Mouse (Mus musculus) kidney, embryonic 15.5 days (tissue): ENCODE measurements around the gene Lcp2. TPM values are rescaled to one million over a fixed set of nuclear protein-coding genes. Genes with fewer than 3 reads are reported as not detected.
A peak's percentile ranks its signal among the peaks of the same experiment; 100 is the strongest.

Experiments
- ATAC-seq: fragments of 200-750 bp; cut with Nextera tagmentation; replicated peaks from 2 replicates; pipeline ENCODE4 v1.8.0; 2017; ENCODE audit warnings: moderate TSS enrichment; ENCODE audit not compliant: low FRiP score
- H3K27ac ChIP-seq: fragments of 300-500 bp; sonication (generic); 2 replicates; pipeline ENCODE4 v1.5.1; 2015; ENCODE audit warnings: mild to moderate bottlenecking, inconsistent platforms
- H3K27me3 ChIP-seq: fragments of 300-500 bp; sonication (generic); 2 replicates; pipeline ENCODE4 v1.6.1; 2015; ENCODE audit warnings: inconsistent platforms
- H3K36me3 ChIP-seq: fragments of 300-500 bp; sonication (generic); 2 replicates; pipeline ENCODE4 v1.6.1; 2015; ENCODE audit warnings: inconsistent platforms
- H3K4me1 ChIP-seq: fragments of 300-500 bp; sonication (generic); 2 replicates; pipeline ENCODE4 v1.6.1; 2015; ENCODE audit warnings: inconsistent platforms
- H3K4me2 ChIP-seq: fragments of 300-500 bp; sonication (generic); 2 replicates; pipeline ENCODE4 v1.6.1; 2015; ENCODE audit warnings: moderate library complexity, mild to moderate bottlenecking, inconsistent platforms
- H3K4me3 ChIP-seq: fragments of 300-500 bp; sonication (generic); replicated peaks from 2 replicates; pipeline ENCODE4 v1.5.1; 2015; ENCODE audit warnings: mild to moderate bottlenecking, inconsistent platforms
- H3K9ac ChIP-seq: fragments of 300-500 bp; sonication (generic); 2 replicates; pipeline ENCODE4 v1.6.1; 2015; ENCODE audit warnings: mild to moderate bottlenecking, inconsistent platforms
- H3K9me3 ChIP-seq: fragments of 300-500 bp; sonication (generic); replicated peaks from 2 replicates; pipeline ENCODE4 v1.6.1; 2016; ENCODE audit warnings: inconsistent platforms
- WGBS: fragments of 180-500 bp; shearing (Covaris S2); methylation state at CpG from one replicate; pipeline ENCODE4 v1.1.7; 2015; ENCODE audit warnings: mixed read lengths; 5-methylcytosine and 5-hydroxymethylcytosine counted together
- polyA plus RNA-seq: library from polyadenylated mRNA; unstranded; fragments of >200 nt; fragmentation: Nextera tagmentation; extraction: Ambion mirVana; gene quantifications from 2 replicates; pipeline ENCODE4 v1.2.1, GENCODE M21; 2015

Lcp2 gene
- polyA plus RNA-seq, result 2.0 and 3.2 TPM in 2 replicates

DNA sequence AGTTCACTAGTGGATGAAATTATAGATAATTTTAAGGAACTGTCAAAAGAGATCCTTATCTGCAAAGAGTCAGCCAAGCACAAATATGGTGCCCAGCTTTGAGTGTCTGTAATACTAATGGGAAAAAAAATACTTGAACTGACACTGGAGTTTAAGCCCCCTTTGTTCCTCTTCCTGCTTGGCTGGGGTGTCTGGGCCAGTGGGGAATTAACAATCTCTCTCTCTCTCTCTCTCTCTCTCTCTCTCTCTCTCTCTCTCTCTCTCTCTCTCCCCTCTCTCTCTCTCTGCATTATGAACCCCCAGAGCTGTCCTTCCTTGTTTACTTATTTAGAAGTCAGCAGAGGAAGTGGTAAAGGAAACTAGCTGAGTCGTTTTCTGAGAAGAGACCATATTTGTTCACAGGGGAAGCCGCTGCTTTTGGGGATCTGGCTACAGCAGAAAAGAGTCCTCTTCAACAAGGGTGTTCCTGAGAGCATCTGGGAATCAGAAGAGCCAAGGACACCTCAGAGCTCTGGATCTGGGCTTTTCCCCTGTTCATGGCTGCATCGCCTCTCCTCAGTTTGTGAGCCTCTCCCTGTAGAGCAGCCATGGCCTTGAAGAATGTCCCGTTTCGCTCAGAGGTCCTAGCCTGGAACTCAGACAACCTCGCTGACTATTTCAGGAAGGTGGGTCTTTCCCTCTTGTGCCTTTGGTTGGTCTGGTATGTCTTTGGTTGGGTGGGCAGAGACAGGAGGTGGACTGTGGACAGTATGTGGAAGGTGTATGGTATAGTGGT lies at the start of gene Lcp2:
Lcp2 (plus strand) TSS at position 154 of the 775 bp plus-strand sequence.
- Histone ChIP-seq H3K4me2 (no peak within 1 kb of the TSS), H3K9me3 (no peaks in the 10 kb centered on the region), H3K4me1 (no peaks in the 10 kb centered on the region), H3K27me3 (no peaks in the 10 kb centered on the region), H3K27ac (no peak within 1 kb of the TSS), H3K36me3 (no peaks in the 10 kb centered on the region), H3K9ac (no peak within 1 kb of the TSS), H3K4me3 (no peak within 1 kb of the TSS)
- 79% methylated on average over 6 of the region's 6 CpGs for WGBS
- ATAC-seq, result no peak

DNA sequence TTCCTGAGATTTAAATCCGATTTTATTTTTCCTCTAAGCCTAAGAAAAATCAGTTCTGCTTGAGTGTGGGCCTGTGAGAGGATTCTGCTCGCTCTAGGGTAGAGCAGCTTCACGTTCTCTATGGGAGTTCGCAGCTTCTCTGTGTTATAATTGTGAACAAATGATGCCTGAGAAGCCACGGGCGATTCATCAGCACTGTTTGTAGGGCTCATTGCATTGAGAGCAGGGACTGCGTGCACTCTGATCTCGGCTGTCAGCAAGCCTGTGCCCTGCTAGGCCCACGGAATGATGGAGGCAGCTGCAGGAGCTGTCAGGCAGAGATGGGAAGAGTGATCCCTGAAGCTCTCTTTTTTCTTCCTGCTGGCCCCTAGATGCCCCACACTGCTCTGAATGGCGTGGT lies 48.5 kb upstream of the Lcp2 start:
- WGBS, result 68% methylated on average over 10 of the region's 10 CpGs
- Histone ChIP-seq H3K36me3 (no peaks in the 10 kb centered on the region), H3K9ac (no peak overlapping the region), H3K4me3 (no peak overlapping the region), H3K4me2 (no peak overlapping the region), H3K9me3 (no peaks in the 10 kb centered on the region), H3K4me1 (peaks cover 1% of the 10 kb centered on the region; the same call in 1 of the 2 replicates), H3K27me3 (peaks cover 12% of the 10 kb centered on the region), H3K27ac (no peak overlapping the region)
- ATAC-seq, result no peak

DNA sequence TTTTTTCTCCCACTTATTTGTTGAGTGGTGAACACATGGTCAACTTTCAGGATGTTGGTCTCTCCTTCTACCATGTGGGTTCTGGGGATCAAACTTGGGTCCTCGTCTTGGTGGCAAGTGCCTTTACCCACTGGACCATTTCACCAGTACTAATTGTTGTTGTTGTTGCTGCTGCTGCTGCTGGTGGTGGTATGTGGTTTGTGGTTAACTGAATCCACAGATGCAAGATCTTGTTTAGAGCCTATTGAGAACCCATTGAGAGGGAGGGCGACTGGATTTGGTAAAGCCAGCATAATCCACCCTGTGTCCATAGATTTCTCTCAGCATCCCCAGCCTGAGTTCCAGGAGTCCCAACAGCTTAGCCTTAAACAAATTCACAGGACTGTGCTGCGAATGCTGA lies 46.3 kb upstream of the Lcp2 start:
- no peak overlapping the region for H3K27ac ChIP-seq
- WGBS, result 76% methylated on average over 3 of the region's 3 CpGs
- H3K9me3 ChIP-seq, result no peaks in the 10 kb centered on the region
- no peaks in the 10 kb centered on the region for H3K36me3 ChIP-seq
- no peak overlapping the region for H3K9ac ChIP-seq
- ATAC-seq, result no peak
- no peaks in the 10 kb centered on the region; the same call in none of the 2 replicates for H3K27me3 ChIP-seq
- H3K4me2 ChIP-seq, result no peak overlapping the region
- no peaks in the 10 kb centered on the region for H3K4me1 ChIP-seq
- H3K4me3 ChIP-seq, result no peak overlapping the region

DNA sequence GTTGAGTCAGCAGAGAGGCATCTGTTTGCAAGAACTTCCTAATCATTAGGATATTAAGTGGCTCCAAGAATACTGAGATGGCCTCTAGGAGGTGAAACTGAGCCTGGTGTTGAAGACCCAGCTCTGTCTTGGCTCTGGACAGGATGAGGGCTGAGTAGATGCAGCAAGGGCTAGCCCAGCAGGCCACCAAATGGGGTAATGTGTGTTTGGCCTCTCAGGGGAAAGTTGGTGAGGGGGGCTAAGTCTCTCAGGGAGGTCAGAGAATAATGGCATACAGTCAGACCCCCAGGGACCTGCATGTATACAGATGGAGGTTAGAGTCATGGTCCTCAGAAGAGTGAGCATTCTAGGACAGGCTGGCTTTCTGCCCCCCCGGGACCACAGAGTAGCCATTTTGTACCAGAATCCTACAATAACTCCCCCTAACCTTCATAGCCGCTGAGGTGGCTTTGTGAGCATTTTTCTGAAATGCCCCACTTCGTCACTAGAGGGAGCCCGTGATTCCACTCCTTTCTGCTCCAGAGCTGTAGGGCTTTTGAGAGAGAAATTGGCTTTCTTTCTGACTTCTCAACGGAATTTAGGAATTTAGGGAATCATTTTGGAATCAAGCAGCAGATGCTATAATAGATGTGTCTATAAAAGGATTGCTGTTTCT lies 44.7 kb upstream of the Lcp2 start:
- WGBS, result 8% methylated on average over 5 of the region's 5 CpGs

DNA sequence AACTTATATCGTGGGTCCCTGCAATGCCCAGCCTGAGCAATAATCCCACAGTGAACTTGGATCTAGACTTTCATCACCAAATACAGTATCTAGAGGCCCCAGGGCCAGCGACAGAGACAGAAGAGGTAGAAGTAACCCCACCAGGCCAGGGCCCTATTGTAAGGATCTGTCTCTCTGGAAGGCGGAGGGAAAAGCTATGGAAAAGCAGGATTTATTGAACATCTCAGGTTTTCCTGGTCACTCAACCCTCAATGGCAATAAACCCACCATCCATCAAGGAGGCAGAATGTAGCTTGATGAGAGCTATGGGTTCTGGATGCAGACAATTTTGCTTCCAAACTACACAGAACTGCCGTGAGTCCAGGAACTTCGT lies 44.1 kb upstream of the Lcp2 start:
- Histone ChIP-seq H3K9ac (no peak overlapping the region), H3K4me1 (no peaks in the 10 kb centered on the region), H3K27ac (no peak overlapping the region), H3K9me3 (no peaks in the 10 kb centered on the region), H3K36me3 (no peaks in the 10 kb centered on the region), H3K27me3 (no peaks in the 10 kb centered on the region), H3K4me2 (no peak overlapping the region), H3K4me3 (no peak overlapping the region)
- ATAC-seq, result no peak
- WGBS, result 73% methylated on average over 5 of the region's 5 CpGs

More for the DNA sequence above, 44.7 kb upstream of the Lcp2 start:
- no peak overlapping the region for H3K27ac ChIP-seq
- no peaks in the 10 kb centered on the region for H3K27me3 ChIP-seq
- no peaks in the 10 kb centered on the region for H3K36me3 ChIP-seq
- no peak for ATAC-seq
- no peak overlapping the region for H3K4me2 ChIP-seq
- H3K9me3 ChIP-seq, result no peaks in the 10 kb centered on the region
- H3K9ac ChIP-seq, result no peak overlapping the region
- H3K4me1 ChIP-seq, result no peaks in the 10 kb centered on the region
- no peak overlapping the region for H3K4me3 ChIP-seq

DNA sequence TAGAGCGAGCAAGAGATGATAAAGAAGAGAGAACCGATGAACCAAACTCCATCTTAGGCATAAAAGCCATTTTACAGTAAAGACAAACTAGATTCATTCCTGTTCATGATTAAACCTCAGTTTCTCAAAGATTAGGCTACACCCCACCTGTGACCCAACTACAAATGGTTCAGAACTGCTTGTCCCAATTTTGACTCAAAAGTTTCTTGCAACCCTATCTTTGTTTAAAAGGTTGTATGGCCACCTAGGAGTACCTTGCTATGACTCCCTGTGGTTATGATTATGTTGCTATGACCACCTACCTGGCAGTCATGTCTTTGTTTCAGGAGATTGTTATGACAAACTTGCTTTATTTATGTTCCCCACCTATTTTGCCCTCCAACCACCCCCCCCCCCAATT lies 39.1 kb upstream of the Lcp2 start:
- H3K4me2 ChIP-seq, result no peak overlapping the region
- H3K9me3 ChIP-seq, result no peaks in the 10 kb centered on the region
- no peaks in the 10 kb centered on the region for H3K27me3 ChIP-seq
- no peak for ATAC-seq
- H3K27ac ChIP-seq, result no peak overlapping the region
- no peaks in the 10 kb centered on the region for H3K36me3 ChIP-seq
- no peak overlapping the region for H3K9ac ChIP-seq
- no peak overlapping the region for H3K4me3 ChIP-seq
- WGBS, result 96% methylated on average over 2 of the region's 2 CpGs
- H3K4me1 ChIP-seq, result peaks cover 4% of the 10 kb centered on the region; the same call in 1 of the 2 replicates

DNA sequence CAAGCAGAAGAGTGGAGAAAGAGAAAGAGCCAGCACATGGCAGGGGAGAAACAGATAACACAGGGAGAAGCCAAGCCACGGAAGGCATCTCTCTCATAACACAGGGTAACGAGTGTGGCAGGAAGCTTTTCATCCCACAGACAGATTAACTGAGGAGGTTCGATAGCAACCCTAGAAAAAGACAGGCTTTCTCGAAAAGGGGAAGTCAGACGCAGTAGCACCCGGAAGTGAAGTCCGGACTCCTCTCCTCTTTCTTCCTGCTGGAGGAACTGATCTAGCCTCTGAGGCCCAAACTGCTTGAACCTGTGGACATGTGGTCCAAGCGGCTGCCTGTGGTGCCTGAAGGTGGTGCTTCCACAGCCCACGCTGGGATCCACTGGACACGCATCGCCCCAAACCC lies 38.5 kb upstream of the Lcp2 start:
- H3K4me2 ChIP-seq, result no peak overlapping the region
- 79% methylated on average over 11 of the region's 11 CpGs for WGBS
- no peak for ATAC-seq

DNA sequence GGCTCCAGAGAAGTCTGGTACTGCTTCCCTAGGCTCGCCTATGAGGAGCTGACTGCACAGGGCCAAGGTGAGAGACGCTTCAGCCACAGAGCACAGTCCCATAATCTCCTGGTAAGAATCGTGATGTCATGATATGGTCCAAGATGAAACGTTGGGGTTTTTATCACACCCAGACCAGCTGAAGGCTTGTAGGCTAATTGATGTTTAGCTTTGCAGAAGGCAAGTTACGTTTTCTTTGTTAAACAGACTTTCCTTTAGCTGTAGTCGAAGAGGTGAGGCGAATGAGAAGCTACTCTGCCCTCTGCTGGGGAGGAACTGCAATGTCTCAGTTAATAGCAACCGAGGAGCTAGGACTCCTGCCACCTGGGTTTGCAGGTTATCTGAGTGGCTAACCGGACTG lies 38.0 kb upstream of the Lcp2 start:
- 42% methylated on average over 9 of the region's 9 CpGs for WGBS
- H3K27me3 ChIP-seq, result no peaks in the 10 kb centered on the region
- no peak overlapping the region for H3K9ac ChIP-seq
- H3K4me3 ChIP-seq, result no peak overlapping the region
- H3K27ac ChIP-seq, result no peak overlapping the region
- ATAC-seq, result no peak
- H3K4me1 ChIP-seq, result peaks cover 4% of the 10 kb centered on the region; the same call in 1 of the 2 replicates
- no peaks in the 10 kb centered on the region for H3K9me3 ChIP-seq
- H3K4me2 ChIP-seq, result no peak overlapping the region
- no peaks in the 10 kb centered on the region for H3K36me3 ChIP-seq

More for the DNA sequence above, 38.5 kb upstream of the Lcp2 start:
- H3K9ac ChIP-seq, result no peak overlapping the region
- H3K36me3 ChIP-seq, result no peaks in the 10 kb centered on the region
- H3K4me3 ChIP-seq, result no peak overlapping the region
- peaks cover 4% of the 10 kb centered on the region; the same call in 1 of the 2 replicates for H3K4me1 ChIP-seq
- no peak overlapping the region for H3K27ac ChIP-seq
- no peaks in the 10 kb centered on the region for H3K9me3 ChIP-seq
- H3K27me3 ChIP-seq, result no peaks in the 10 kb centered on the region

DNA sequence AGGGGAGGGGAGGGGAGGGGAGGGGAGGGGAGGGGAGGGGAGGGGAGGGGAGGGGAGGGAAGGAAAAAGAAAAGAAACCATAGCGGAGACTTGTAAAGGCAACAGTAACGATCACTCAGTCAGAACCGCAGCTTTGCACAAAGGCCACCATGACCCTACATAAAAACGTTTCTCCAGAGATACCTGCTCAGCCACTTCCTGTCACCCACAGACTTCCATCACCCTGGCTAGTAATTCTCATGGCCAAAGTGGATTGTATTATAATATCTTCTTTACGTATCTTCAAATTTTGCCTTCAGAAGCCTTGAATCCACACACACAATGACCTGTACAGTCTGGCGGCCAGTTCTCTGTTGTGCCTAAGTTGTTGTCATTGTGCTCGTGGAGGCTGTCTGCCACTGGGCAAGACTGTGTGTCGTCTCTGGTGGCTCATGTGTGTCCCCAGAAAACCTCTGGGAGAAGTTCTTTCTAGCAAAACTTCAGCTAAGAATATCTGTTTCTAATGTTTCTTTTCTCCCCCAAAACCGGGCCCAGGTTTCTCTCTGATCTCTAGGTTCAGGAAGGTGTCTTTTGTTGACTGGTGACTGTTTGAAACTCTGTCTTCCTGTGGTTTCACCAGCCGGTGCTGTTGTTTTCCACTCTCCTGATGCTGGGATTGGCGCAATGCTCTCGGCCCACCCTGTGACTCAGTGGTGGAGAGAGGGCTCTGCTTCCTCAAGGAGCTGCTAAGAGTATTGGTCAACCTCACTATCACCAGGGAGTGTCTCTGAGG lies 37.2 kb upstream of the Lcp2 start:
- H3K4me2 ChIP-seq, result no peak overlapping the region
- H3K4me3 ChIP-seq, result no peak overlapping the region
- H3K9ac ChIP-seq, result no peak overlapping the region
- no peaks in the 10 kb centered on the region for H3K9me3 ChIP-seq
- H3K27me3 ChIP-seq, result no peaks in the 10 kb centered on the region
- no peak for ATAC-seq
- no peaks in the 10 kb centered on the region for H3K36me3 ChIP-seq
- H3K4me1 ChIP-seq, result peaks cover 4% of the 10 kb centered on the region; the same call in 1 of the 2 replicates
- 0 out of 2 replicates have a peak overlapping the region, but pooled peaks have one; percentile 6 for H3K27ac ChIP-seq
- WGBS, result 77% methylated on average over 12 of the region's 12 CpGs

DNA sequence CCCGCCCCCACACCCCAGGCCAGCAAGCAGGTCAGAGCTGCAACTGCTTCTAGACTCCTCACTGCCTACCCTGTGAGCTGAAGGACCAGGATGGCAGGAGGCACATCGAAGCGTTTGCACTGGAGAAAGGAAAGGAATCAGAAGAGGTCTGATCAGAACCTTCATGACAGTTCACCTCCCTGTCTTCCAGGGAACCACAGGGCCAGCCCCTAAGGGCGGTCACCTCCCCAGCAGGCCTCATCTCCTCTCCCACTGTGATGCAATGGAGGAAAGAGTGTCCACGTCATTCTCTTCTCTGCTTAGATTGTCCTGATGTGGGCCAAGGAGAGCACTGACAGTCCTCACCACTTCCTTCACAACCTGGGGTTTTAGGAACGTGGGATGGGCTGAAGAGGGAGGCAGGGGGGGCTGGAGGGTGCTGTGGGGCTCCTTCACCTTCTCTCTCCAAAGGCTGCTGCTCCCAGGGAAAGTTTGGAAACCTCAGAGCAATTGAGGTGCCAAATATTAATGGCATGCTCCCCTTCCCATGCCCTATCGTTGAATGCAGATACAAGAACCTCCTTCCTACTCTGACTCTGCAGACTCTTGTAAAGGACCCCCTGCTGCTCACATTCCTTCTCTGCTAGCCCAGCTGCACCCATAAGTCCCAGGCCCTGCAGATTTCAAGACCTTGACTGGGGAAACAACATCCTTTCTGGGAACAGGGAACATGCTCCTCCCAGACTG lies 36.4 kb upstream of the Lcp2 start:
- 76% methylated on average over 7 of the region's 7 CpGs for WGBS
- Histone ChIP-seq H3K27me3 (no peaks in the 10 kb centered on the region), H3K4me2 (no peak overlapping the region), H3K9ac (no peak overlapping the region), H3K4me1 (peaks cover 4% of the 10 kb centered on the region; the same call in 1 of the 2 replicates), H3K9me3 (no peaks in the 10 kb centered on the region), H3K4me3 (no peak overlapping the region), H3K27ac (0 out of 2 replicates have a peak overlapping the region, but pooled peaks have one; percentile 6), H3K36me3 (no peaks in the 10 kb centered on the region)
- no peak; the same call in 1 of the 2 replicates for ATAC-seq

DNA sequence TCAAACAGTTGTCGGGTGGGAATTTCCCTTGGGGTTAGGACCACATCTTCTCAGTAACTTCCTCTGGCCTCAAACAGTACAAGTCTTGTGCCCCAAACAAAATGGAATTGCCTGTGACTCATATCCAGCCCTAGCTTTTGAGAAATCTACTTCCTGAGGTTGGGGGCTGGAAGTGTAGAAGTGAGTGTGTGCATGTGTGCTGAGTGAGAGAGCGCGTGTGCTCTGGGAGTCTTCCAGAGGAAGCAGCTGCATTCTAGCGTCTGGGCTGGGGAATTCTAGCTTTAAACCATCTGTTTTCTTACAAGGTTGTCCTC lies 35.9 kb upstream of the Lcp2 start:
- 62% methylated on average over 4 of the region's 4 CpGs for WGBS
- peak; percentile 69 for ATAC-seq
- H3K4me2 ChIP-seq, result no peak overlapping the region
- H3K9me3 ChIP-seq, result no peaks in the 10 kb centered on the region
- H3K4me3 ChIP-seq, result no peak overlapping the region
- H3K4me1 ChIP-seq, result peaks cover 4% of the 10 kb centered on the region; the same call in 1 of the 2 replicates
- H3K27ac ChIP-seq, result no peak overlapping the region
- no peak overlapping the region for H3K9ac ChIP-seq
- no peaks in the 10 kb centered on the region for H3K27me3 ChIP-seq
- H3K36me3 ChIP-seq, result no peaks in the 10 kb centered on the region
